Mouse (Mus musculus) kidney, adult 10 weeks (tissue): ENCODE measurements around the gene Gp1ba. TPM values are rescaled to one million over a fixed set of nuclear protein-coding genes. Genes with fewer than 3 reads are reported as not detected.

Experiments used
- polyA plus RNA-seq: library from polyadenylated mRNA; stranded (reverse); fragments of 350-450 nt; fragmentation: Illumina TruSeq; extraction: RNeasy Lipid Tissue Mini Kit (QIAGEN cat#74804); gene quantifications from one replicate; pipeline ENCODE4 v1.2.3, GENCODE M21; 2014; ENCODE audit warnings: low read depth, low replicate concordance

The Gp1ba gene
- polyA plus RNA-seq = not detected

GRCm38 (mm10) chr11:70638714-70639278 lies at the start of gene Gp1ba:
Gene Gp1ba (plus strand): TSS chr11:70639122.

DNA sequence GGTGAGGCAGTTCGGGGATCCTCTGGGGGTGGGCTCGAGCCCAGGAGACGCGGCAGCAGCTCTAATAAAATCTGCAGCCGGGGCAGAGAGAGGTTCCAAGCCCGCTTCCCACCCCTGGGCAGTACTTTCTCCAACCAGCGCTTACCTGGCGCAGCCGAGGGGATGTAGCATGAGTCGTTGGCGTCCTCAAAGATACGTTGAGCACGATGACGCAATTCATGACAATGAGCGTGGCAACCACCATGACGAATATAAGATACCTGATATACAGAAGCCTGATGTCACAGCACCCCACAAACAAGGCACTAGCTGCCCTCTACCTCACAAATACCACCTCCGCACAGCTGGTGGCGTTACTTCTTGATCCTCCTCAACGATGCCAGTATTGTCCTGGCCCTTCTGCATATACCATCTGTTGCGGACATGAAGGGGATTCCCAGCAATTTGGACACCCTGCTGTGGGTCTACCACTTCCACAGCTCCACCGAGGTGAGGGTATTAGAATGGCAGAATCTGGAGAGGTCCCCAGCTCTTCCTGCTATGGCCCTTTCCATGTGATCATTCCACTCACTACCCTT lies 23.3 kb upstream of the Gp1ba start, which contains the start of gene 4930544D05Rik:
Gene 4930544D05Rik, plus strand, starts transcription at position 333 of the 578 bp plus-strand sequence.

DNA sequence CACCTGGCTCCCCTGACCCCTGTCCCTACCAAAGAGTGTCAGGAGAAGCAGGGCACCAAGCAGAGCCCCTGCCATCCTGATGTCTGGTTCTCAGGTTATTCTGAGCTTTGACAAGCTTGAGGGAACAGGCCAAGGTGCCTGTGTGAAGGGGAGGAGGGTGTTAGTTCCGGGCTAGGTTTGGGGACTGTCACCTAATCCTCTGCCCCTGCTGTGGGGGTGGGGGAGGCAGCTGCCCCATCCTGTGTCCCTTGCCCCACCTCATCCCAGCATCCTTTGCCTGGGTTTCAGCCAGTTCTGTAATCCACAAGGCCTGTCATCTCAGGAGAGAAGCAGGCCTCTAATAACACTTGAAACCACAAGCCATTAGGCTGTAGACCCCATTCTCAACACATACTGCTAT lies 19.8 kb upstream of the Gp1ba start, which contains the start of gene Chrne:
Gene Chrne, minus strand, starts transcription at position 116 of the 400 bp plus-strand sequence.

DNA sequence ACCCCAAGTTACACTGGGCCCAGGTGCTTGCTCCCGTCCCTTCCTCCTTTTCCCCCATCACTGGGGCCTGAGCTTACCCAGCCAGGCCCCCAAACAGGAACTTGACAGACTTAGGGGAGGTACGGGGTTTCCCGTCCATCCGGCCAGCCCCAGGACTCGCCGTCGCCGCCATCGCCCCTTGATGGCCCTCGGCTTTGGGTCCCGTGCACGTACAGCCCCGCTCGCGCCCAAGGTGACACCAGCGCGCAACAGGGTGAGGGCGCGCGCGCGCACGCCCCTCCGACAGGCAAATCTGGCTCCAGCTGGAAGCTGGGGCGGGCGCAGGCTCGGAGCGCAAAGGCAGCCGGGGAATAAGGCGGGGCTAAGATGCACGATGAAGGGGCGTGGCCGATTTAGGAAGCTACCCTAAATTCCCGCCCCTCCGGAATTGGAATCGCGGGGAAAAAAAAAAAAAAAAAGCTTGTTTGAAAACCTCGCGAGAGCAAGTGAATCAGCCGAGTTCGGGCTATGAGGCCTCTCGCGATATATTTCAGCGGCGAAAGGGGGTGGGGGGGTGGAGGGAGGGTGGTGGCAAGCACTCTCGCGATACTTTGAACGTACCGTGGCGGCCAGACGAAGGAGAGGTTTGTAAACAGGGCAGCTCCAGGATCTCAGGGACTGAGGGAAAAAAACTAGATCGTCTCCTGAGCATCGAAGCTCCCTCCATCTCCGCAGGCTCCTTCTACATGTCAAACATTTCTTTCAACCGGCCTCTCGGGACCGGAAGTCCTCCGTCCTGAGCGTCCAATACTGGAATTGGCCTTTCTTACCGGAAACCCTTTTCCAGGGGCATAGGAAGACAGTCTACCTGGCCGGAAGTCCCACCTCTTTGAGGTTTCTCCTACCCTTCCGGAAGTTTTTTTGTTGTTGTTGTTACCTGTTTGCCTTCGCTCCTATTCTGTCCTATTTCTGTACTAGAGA lies 8.0 kb downstream of the Gp1ba start, which contains the start of the genes Rnf167 and Slc25a11:
Gene Rnf167, plus strand, starts transcription at position 545 of the 960 bp plus-strand sequence.
Gene Slc25a11, minus strand, starts transcription at position 789 of the 960 bp plus-strand sequence.

GRCm38 (mm10) chr11:70654198-70654922 lies 15.4 kb downstream of the Gp1ba start, which contains the start of gene Pfn1:
Gene Pfn1 (minus strand): TSS chr11:70654644.

GRCm38 (mm10) chr11:70656964-70657363 lies 18.0 kb downstream of the Gp1ba start, which contains the start of gene Eno3:
Gene Eno3 (plus strand): TSS chr11:70657202.

GRCm38 (mm10) chr11:70668771-70669505 lies 30.0 kb downstream of the Gp1ba start, which contains the start of gene Spag7:
Gene Spag7 (minus strand): TSS chr11:70669416.

DNA sequence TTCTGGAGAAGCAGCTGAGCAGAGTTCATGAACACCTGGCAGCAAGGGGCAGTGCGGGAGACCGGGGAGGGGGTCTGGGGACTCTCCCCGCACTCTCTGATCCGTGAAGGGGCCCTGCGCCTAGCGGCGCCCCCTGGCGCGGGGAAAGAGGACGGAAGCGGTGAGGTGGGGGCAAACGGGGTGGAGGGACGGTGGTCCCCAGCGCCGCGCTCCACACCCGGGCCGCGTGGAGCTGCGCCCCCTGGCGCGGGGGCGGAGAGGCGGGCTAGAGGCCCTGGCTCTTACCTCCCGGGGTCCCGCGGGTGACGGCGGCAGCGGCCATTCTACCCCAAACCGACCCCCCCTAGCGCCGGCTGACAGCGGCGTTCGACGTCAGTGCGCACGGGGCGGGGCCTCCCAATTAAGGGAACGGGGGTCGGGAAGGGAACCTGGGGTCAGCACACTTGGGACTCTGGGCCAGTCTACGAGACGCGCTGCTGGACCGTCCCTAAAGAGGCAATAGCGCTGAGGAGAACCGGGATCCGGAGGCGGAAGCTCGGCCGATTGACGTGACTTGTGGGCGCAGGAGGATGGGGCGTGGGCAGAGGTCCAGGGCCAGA lies 48.8 kb downstream of the Gp1ba start, which contains the start of gene Camta2:
Gene Camta2, minus strand, starts transcription at position 505 of the 599 bp plus-strand sequence.

Other genes with a start within 250 kb of the Gp1ba start
- gene Pelp1, start 229.1 kb upstream of the Gp1ba start, polyA plus RNA-seq = 3.9 TPM
- 1.1 TPM for gene Arrb2, start 206.5 kb upstream of the Gp1ba start, polyA plus RNA-seq
- gene Med11, start 187.2 kb upstream of the Gp1ba start, polyA plus RNA-seq = 7.0 TPM
- 0.77 TPM for gene Zmynd15, start 179.7 kb upstream of the Gp1ba start, polyA plus RNA-seq
- gene Cxcl16, start 179.1 kb upstream of the Gp1ba start, polyA plus RNA-seq = 26.7 TPM
- gene Tm4sf5, start 133.9 kb upstream of the Gp1ba start, polyA plus RNA-seq = not detected
- not detected for gene Vmo1, start 124.5 kb upstream of the Gp1ba start, polyA plus RNA-seq
- gene Gltpd2, start 119.9 kb upstream of the Gp1ba start, polyA plus RNA-seq = not detected
- 19.2 TPM for gene Psmb6, start 113.8 kb upstream of the Gp1ba start, polyA plus RNA-seq
- gene Gm40193, start 106.2 kb upstream of the Gp1ba start, polyA plus RNA-seq = not detected
- 0.89 TPM for gene Pld2, start 99.1 kb upstream of the Gp1ba start, polyA plus RNA-seq
- gene Mink1, start 76.2 kb upstream of the Gp1ba start, polyA plus RNA-seq = 4.5 TPM
- not detected for gene 4930544D05Rik, start 23.3 kb upstream of the Gp1ba start, polyA plus RNA-seq
- not detected for gene Chrne, start 19.9 kb upstream of the Gp1ba start, polyA plus RNA-seq
- 29.6 TPM for gene Rnf167, start 8.1 kb downstream of the Gp1ba start, polyA plus RNA-seq
- gene Slc25a11, start 8.4 kb downstream of the Gp1ba start, polyA plus RNA-seq = 60.0 TPM
- gene Pfn1, start 15.5 kb downstream of the Gp1ba start, polyA plus RNA-seq = 46.9 TPM
- 1.1 TPM for gene Eno3, start 18.1 kb downstream of the Gp1ba start, polyA plus RNA-seq
- gene Spag7, start 30.3 kb downstream of the Gp1ba start, polyA plus RNA-seq = 30.8 TPM
- gene Camta2, start 49.0 kb downstream of the Gp1ba start, polyA plus RNA-seq = 0.69 TPM
- 1.6 TPM for gene Inca1, start 61.0 kb downstream of the Gp1ba start, polyA plus RNA-seq
- gene Kif1c, start 61.4 kb downstream of the Gp1ba start, polyA plus RNA-seq = 13.8 TPM
- gene Zfp3, start 125.1 kb downstream of the Gp1ba start, polyA plus RNA-seq = 3.5 TPM
- gene Scimp, start 173.5 kb downstream of the Gp1ba start, polyA plus RNA-seq = 1.7 TPM
- gene Rabep1, start 205.7 kb downstream of the Gp1ba start, polyA plus RNA-seq = 60.4 TPM